Mouse (Mus musculus): ENCODE results near the gene Arap2. TPM values are rescaled to one million over a fixed set of nuclear protein-coding genes. Genes with fewer than 3 reads are reported as not detected.

The Arap2 gene
- total and polyA plus RNA-seq, 3 experiments, result 2.9 to 10.0 (median 9.3) TPM

GRCm38 (mm10) chr5:62665329-62665728 lies 100.6 kb downstream of the Arap2 start:
- TF ChIP-seq EP300 (IDR thresholded peaks at IDR 0.05; ENCODE audit: insufficient read depth, low read depth, low read length) (no peak), CTCF (IDR thresholded peaks at IDR 0.05) (no peak), POLR2A (IDR thresholded peaks at IDR 0.05; ENCODE audit: insufficient read depth, low read depth, low read length) (no peak)
- intact Hi-C loops (cut with DNase I), result no loop called here
- H3K27me3 ChIP-seq (ENCODE audit: control insufficient read depth, insufficient read depth, low read length), result no peaks in the 10 kb centered on the region
- no peaks in the 10 kb centered on the region for H3K79me2 ChIP-seq (replicated peaks; ENCODE audit: control insufficient read depth, insufficient read depth, low read length)
- no peak overlapping the region for H3K9ac ChIP-seq (ENCODE audit: low read depth, low read length)
- no peak for DNase-seq
- no peaks in the 10 kb centered on the region; the same call in none of the 2 replicates for H3K36me3 ChIP-seq (ENCODE audit: control insufficient read depth, insufficient read depth, low read length)
- H3K27ac ChIP-seq, result no peak overlapping the region
- no peaks in the 10 kb centered on the region for H3K4me1 ChIP-seq (ENCODE audit: control insufficient read depth, insufficient read depth, low read length)
- no peak overlapping the region for H3K4me3 ChIP-seq

GRCm38 (mm10) chr5:62664847-62665246 lies 101.1 kb downstream of the Arap2 start:
- intact Hi-C loops (cut with DNase I), result no loop called here

GRCm38 (mm10) chr5:62663206-62663605 lies 102.8 kb downstream of the Arap2 start:
- Histone ChIP-seq H3K9ac (ENCODE audit: low read depth, low read length) (no peak overlapping the region), H3K79me2 (replicated peaks; ENCODE audit: control insufficient read depth, insufficient read depth, low read length) (no peaks in the 10 kb centered on the region), H3K27me3 (ENCODE audit: control insufficient read depth, insufficient read depth, low read length) (no peaks in the 10 kb centered on the region), H3K4me3 (no peak overlapping the region), H3K4me1 (ENCODE audit: control insufficient read depth, insufficient read depth, low read length) (no peaks in the 10 kb centered on the region), H3K36me3 (ENCODE audit: control insufficient read depth, insufficient read depth, low read length) (no peaks in the 10 kb centered on the region), H3K27ac (no peak overlapping the region)
- intact Hi-C loops (cut with DNase I), result no loop called here
- whole genome bisulfite sequencing, result 54% methylated on average over 1 of the region's 1 CpGs
- DNase-seq, result no peak
- TF ChIP-seq EP300 (IDR thresholded peaks at IDR 0.05; ENCODE audit: insufficient read depth, low read depth, low read length), result no peak
- no peak for TF ChIP-seq CTCF (IDR thresholded peaks at IDR 0.05)
- no peak for TF ChIP-seq POLR2A (IDR thresholded peaks at IDR 0.05; ENCODE audit: insufficient read depth, low read depth, low read length)

More at GRCm38 (mm10) chr5:62664847-62665246, 101.1 kb downstream of the Arap2 start:
- no peak for TF ChIP-seq POLR2A (IDR thresholded peaks at IDR 0.05; ENCODE audit: insufficient read depth, low read depth, low read length)
- no peak for TF ChIP-seq CTCF (IDR thresholded peaks at IDR 0.05)
- WGBS, result 95% methylated on average over 4 of the region's 4 CpGs
- Histone ChIP-seq H3K36me3 (ENCODE audit: control insufficient read depth, insufficient read depth, low read length) (no peaks in the 10 kb centered on the region; the same call in none of the 2 replicates), H3K79me2 (replicated peaks; ENCODE audit: control insufficient read depth, insufficient read depth, low read length) (no peaks in the 10 kb centered on the region), H3K9ac (ENCODE audit: low read depth, low read length) (no peak overlapping the region), H3K27ac (no peak overlapping the region), H3K4me3 (no peak overlapping the region), H3K27me3 (ENCODE audit: control insufficient read depth, insufficient read depth, low read length) (no peaks in the 10 kb centered on the region), H3K4me1 (ENCODE audit: control insufficient read depth, insufficient read depth, low read length) (no peaks in the 10 kb centered on the region)
- no peak for DNase-seq

- intact Hi-C loops (cut with DNase I), result no loop called here
- H3K27me3 ChIP-seq (ENCODE audit: control insufficient read depth, insufficient read depth, low read length), result no peaks in the 10 kb centered on the region
- H3K4me3 ChIP-seq, result no peak overlapping the region
- no peaks in the 10 kb centered on the region; the same call in 1 of the 2 replicates for H3K79me2 ChIP-seq (replicated peaks; ENCODE audit: control insufficient read depth, insufficient read depth, low read length)
- DNase-seq, result no peak
- no peaks in the 10 kb centered on the region for H3K36me3 ChIP-seq (ENCODE audit: control insufficient read depth, insufficient read depth, low read length)
- H3K9ac ChIP-seq (ENCODE audit: low read depth, low read length), result no peak overlapping the region
- 74% methylated on average over 5 of the region's 5 CpGs for WGBS
- TF ChIP-seq CTCF (IDR thresholded peaks at IDR 0.05) (no peak), EP300 (IDR thresholded peaks at IDR 0.05; ENCODE audit: insufficient read depth, low read depth, low read length) (no peak), POLR2A (IDR thresholded peaks at IDR 0.05; ENCODE audit: insufficient read depth, low read depth, low read length) (no peak)
- H3K4me1 ChIP-seq (ENCODE audit: control insufficient read depth, insufficient read depth, low read length), result no peaks in the 10 kb centered on the region
- no peak overlapping the region for H3K27ac ChIP-seq
Observed at GRCm38 (mm10) chr5:62653924-62654323, 112.0 kb downstream of the Arap2 start.

GRCm38 (mm10) chr5:62642330-62642729 lies 123.6 kb downstream of the Arap2 start:
- intact Hi-C loops (cut with DNase I), result no loop called here
- WGBS, result 95% methylated on average over 4 of the region's 4 CpGs

GRCm38 (mm10) chr5:62640501-62640900 lies 125.5 kb downstream of the Arap2 start:
- no peaks in the 10 kb centered on the region for H3K4me1 ChIP-seq (ENCODE audit: control insufficient read depth, insufficient read depth, low read length)
- H3K4me3 ChIP-seq, result no peak overlapping the region
- H3K27ac ChIP-seq, result no peak overlapping the region
- H3K36me3 ChIP-seq (ENCODE audit: control insufficient read depth, insufficient read depth, low read length), result no peaks in the 10 kb centered on the region
- TF ChIP-seq EP300 (IDR thresholded peaks at IDR 0.05; ENCODE audit: insufficient read depth, low read depth, low read length), result no peak
- no peak overlapping the region for H3K9ac ChIP-seq (ENCODE audit: low read depth, low read length)
- no peaks in the 10 kb centered on the region for H3K27me3 ChIP-seq (ENCODE audit: control insufficient read depth, insufficient read depth, low read length)
- DNase-seq, result no peak
- no peaks in the 10 kb centered on the region for H3K79me2 ChIP-seq (replicated peaks; ENCODE audit: control insufficient read depth, insufficient read depth, low read length)
- WGBS, result 91% methylated on average over 8 of the region's 8 CpGs
- intact Hi-C loops (cut with DNase I), result no loop called here

More at GRCm38 (mm10) chr5:62642330-62642729, 123.6 kb downstream of the Arap2 start:
- no peak overlapping the region for H3K27ac ChIP-seq
- H3K4me1 ChIP-seq (ENCODE audit: control insufficient read depth, insufficient read depth, low read length), result no peaks in the 10 kb centered on the region
- no peaks in the 10 kb centered on the region for H3K79me2 ChIP-seq (replicated peaks; ENCODE audit: control insufficient read depth, insufficient read depth, low read length)
- TF ChIP-seq EP300 (IDR thresholded peaks at IDR 0.05; ENCODE audit: insufficient read depth, low read depth, low read length), result no peak
- TF ChIP-seq CTCF (IDR thresholded peaks at IDR 0.05), result no peak
- TF ChIP-seq POLR2A (IDR thresholded peaks at IDR 0.05; ENCODE audit: insufficient read depth, low read depth, low read length), result no peak
- no peaks in the 10 kb centered on the region for H3K27me3 ChIP-seq (ENCODE audit: control insufficient read depth, insufficient read depth, low read length)
- H3K9ac ChIP-seq (ENCODE audit: low read depth, low read length), result no peak overlapping the region
- H3K4me3 ChIP-seq, result no peak overlapping the region
- DNase-seq, result no peak
- no peaks in the 10 kb centered on the region for H3K36me3 ChIP-seq (ENCODE audit: control insufficient read depth, insufficient read depth, low read length)

Measured in heart, adult 2 months (tissue).